Mouse (Mus musculus) embryonic facial prominence, embryonic 10.5 days (tissue): ENCODE results near the gene Zfhx3. TPM values are rescaled to one million over a fixed set of nuclear protein-coding genes. Genes with fewer than 3 reads are reported as not detected.
A peak's percentile ranks its signal among the peaks of the same experiment; 100 is the strongest.

ENCODE experiments used
- DNase-seq: peaks from one replicate; pipeline ENCODE4 v3.0.0-alpha.2; 2017; ENCODE audit warnings: low spot score
- H3K27ac ChIP-seq: fragments of 300-500 bp; sonication (generic); replicated peaks from 2 replicates; pipeline ENCODE4 v1.5.1; 2016; ENCODE audit warnings: mild to moderate bottlenecking
- H3K27me3 ChIP-seq: fragments of 300-500 bp; sonication (generic); replicated peaks from 2 replicates; pipeline ENCODE4 v1.6.1; 2016; ENCODE audit warnings: low read depth, mild to moderate bottlenecking; ENCODE audit not compliant: poor library complexity, severe bottlenecking
- H3K36me3 ChIP-seq: fragments of 300-500 bp; sonication (generic); replicated peaks from 2 replicates; pipeline ENCODE4 v1.6.1; 2016; ENCODE audit warnings: mild to moderate bottlenecking, moderate library complexity
- H3K4me1 ChIP-seq: fragments of 300-500 bp; sonication (generic); 2 replicates; pipeline ENCODE4 v1.6.1; 2016
- H3K4me3 ChIP-seq: fragments of 300-500 bp; sonication (generic); 2 replicates; pipeline ENCODE4 v1.5.1; 2016; ENCODE audit warnings: mild to moderate bottlenecking, moderate library complexity
- H3K9me3 ChIP-seq: fragments of 300-500 bp; sonication (generic); 2 replicates; pipeline ENCODE4 v1.6.1; 2016; ENCODE audit warnings: mild to moderate bottlenecking
- whole genome bisulfite sequencing: fragments of 180-500 bp; shearing (Covaris S2); methylation state at CpG from one replicate; pipeline ENCODE4 v1.1.7; 2016; 5-methylcytosine and 5-hydroxymethylcytosine counted together
- polyA plus RNA-seq: library from polyadenylated mRNA; unstranded; fragments of >200 nt; fragmentation: Nextera tagmentation; extraction: Ambion mirVana; gene quantifications from 2 replicates; pipeline ENCODE4 v1.2.1, GENCODE M21; 2016

Zfhx3 gene
- polyA plus RNA-seq, 1 experiment from 2014 or later, result 18.8 TPM

DNA sequence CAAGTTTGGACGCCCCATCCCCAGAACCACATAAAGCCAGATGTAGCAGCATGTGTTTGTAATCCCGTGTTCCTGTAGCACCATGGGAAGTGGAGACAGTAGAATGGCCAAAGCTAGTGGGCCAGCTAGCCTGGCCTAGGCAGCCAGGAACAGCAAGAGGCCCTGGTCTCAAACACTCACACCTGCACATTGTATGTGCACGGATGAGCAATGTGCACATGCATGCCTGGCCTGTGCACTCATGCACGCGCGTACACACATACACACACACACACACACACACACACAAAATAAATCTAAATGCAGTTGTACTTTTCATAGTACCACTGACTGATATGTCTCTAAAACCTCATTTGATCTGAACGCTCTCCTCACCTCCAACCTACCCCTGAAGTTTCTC lies 938.9 kb downstream of the Zfhx3 start:
- H3K9me3 ChIP-seq, result no peaks in the 10 kb centered on the region
- 95% methylated on average over 7 of the region's 7 CpGs for WGBS
- H3K27ac ChIP-seq, result no peak overlapping the region
- no peak for DNase-seq
- H3K4me1 ChIP-seq, result peaks cover 36% of the 10 kb centered on the region
- H3K36me3 ChIP-seq, result peaks cover 49% of the 10 kb centered on the region
- H3K4me3 ChIP-seq, result no peak overlapping the region
- H3K27me3 ChIP-seq, result no peaks in the 10 kb centered on the region

DNA sequence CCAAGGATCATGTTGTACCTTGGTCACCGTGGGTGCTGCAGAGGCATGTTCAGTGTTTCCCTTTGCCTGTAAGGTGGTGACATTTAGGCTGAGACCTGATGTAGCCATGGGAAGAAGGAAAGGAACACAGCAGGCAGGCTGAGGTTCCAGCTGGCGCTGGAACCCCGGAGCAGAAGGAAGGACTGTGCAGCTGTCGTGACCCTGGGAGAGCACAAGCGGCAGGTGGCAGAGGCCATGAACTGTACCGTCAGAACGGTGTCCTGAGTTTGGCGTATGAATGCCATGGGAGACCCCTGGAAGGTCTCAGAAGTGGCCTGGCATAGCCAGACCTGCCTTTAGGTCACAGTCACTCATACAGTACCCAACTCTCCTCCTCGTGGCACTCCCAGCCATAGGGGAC lies 939.6 kb downstream of the Zfhx3 start:
- Histone ChIP-seq H3K27ac (no peak overlapping the region), H3K36me3 (peaks cover 49% of the 10 kb centered on the region), H3K27me3 (no peaks in the 10 kb centered on the region), H3K4me3 (no peak overlapping the region), H3K9me3 (no peaks in the 10 kb centered on the region), H3K4me1 (peaks cover 43% of the 10 kb centered on the region)
- WGBS, result 85% methylated on average over 9 of the region's 9 CpGs
- DNase-seq, result no peak

DNA sequence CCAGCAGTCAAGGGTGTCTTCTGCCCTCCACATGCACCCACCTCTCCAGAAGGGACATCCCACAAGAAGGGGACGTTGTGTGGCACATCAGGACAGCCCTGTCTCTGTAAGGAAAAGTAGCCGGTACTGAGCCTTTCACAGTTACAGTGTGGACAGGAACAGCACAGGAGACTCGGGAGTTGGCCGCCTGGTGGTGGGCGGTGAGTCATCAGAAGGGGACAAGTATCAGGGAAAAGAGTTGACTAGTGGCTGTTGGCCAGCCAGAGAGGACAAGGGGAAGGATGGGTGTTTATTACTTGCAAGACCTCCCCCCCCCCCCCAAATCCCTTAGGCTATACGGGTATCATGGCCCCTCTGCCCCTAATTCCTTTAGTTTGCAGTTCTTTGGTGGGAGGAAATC lies 940.9 kb downstream of the Zfhx3 start:
- H3K9me3 ChIP-seq, result no peaks in the 10 kb centered on the region
- DNase-seq, result no peak
- WGBS, result 85% methylated on average over 6 of the region's 6 CpGs
- H3K27ac ChIP-seq, result no peak overlapping the region
- peaks cover 53% of the 10 kb centered on the region for H3K4me1 ChIP-seq
- no peak overlapping the region for H3K4me3 ChIP-seq
- peaks cover 6% of the 10 kb centered on the region; the same call in 1 of the 2 replicates for H3K27me3 ChIP-seq
- peaks cover 42% of the 10 kb centered on the region for H3K36me3 ChIP-seq

DNA sequence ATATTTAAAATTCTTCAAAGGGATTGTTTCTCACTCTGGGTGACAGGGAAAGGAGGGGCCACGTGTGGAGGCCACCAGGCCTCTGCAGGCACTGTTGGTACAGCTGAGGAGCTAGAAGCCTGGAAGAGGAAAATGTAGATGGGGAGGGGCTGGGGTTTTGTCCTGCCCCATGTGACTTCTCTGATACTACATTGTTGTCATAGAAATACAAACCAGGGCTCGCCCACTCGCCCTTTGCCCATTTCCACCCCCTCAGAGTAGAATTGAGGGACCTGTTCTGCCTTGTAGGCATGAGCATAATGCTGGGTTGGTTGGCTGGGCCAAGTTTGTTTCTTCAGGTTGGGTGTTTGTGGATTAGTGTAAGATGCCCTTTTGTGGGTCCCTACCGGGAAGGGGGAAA lies 942.5 kb downstream of the Zfhx3 start:
- H3K4me1 ChIP-seq, result peaks cover 69% of the 10 kb centered on the region
- H3K27me3 ChIP-seq, result peaks cover 8% of the 10 kb centered on the region; the same call in 1 of the 2 replicates
- 62% methylated on average over 4 of the region's 4 CpGs for WGBS
- DNase-seq, result no peak
- no peaks in the 10 kb centered on the region for H3K9me3 ChIP-seq
- no peak overlapping the region for H3K4me3 ChIP-seq
- H3K27ac ChIP-seq, result peak overlapping the region; percentile 30; the same call in 1 of the 2 replicates
- H3K36me3 ChIP-seq, result peaks cover 29% of the 10 kb centered on the region

DNA sequence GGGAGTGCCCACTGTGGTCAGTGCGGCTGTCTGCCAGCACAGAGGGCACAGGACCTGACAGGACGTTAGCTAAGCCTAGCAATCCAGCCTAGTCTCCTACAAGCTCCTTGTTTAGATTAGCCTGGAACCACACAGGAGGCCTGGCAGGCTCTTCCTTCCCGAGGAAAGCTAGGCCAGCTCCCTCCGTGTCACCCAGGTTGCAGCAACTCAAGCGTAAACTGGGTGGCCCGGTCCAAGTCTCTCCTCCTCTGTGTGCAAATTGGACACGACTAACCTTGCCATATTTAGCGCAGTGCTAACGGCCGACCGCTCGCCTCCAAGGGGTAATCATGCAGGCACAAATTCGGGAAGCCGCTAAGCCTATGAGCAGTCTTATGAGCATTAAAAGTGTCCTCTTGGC lies 943.0 kb downstream of the Zfhx3 start:
- DNase-seq, result no peak
- Histone ChIP-seq H3K36me3 (peaks cover 25% of the 10 kb centered on the region), H3K27me3 (peaks cover 8% of the 10 kb centered on the region; the same call in 1 of the 2 replicates), H3K4me3 (no peak overlapping the region), H3K27ac (peak overlapping the region; percentile 21), H3K4me1 (peaks cover 69% of the 10 kb centered on the region), H3K9me3 (no peaks in the 10 kb centered on the region)
- WGBS, result 75% methylated on average over 14 of the region's 14 CpGs

DNA sequence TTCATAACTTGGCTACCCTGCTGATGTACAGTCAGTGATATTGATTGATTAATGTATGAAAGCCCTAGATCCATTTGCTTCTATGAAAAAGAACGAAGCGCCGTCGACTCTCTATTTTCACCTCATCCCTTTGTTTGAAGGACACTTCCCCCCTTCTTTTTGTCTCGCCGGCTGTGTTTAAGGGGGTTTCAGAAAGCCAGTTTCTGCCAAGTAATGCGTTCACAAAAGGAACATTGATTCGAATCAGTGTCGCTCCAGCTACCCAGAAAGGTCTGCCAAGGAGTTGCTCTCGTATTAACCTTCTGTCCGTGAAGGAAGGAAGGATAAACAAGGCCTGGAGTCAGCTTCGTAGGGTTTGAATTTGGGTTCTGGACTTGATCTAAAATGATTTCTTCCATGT lies 943.4 kb downstream of the Zfhx3 start:
- Histone ChIP-seq H3K36me3 (peaks cover 23% of the 10 kb centered on the region), H3K27me3 (peaks cover 8% of the 10 kb centered on the region; the same call in 1 of the 2 replicates), H3K4me3 (no peak overlapping the region), H3K4me1 (peaks cover 66% of the 10 kb centered on the region), H3K27ac (peak overlapping the region; percentile 21; the same call in 1 of the 2 replicates), H3K9me3 (no peaks in the 10 kb centered on the region)
- 62% methylated on average over 12 of the region's 12 CpGs for WGBS
- DNase-seq, result no peak

DNA sequence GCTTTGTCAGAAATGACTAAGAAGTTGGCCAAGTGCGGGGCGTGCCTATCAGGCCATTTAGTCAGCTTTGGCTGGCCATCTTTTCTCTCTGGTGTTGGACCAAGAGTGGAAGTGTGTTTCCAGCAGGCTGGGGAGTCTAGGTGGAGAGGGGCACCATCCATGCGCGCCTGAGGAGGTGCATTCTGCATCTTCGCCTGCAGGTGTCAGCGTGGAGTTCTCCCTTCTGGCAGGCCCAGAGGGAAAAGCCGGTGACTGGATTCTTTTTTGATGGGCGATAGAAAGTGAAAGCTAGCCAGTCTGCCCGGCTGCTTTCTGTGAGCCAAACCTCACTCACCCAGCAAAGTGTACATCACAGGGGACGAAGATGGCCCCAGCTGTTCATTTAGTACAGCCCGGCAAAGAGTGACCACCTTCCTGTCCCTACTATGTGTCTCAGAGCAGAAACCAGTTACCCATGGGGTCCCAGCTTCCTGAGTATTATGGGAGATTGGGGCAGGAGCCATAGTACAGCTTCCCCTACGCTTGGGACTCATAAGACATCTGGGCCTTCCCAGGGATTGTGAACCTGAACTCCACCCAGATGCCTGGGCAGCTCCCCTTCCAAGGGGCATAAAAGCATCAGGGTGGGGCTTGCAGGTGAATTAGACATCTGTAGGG lies 944.3 kb downstream of the Zfhx3 start:
- Histone ChIP-seq H3K27ac (peak overlapping the region; percentile 62), H3K4me1 (peaks cover 66% of the 10 kb centered on the region), H3K9me3 (no peaks in the 10 kb centered on the region), H3K4me3 (no peak overlapping the region), H3K36me3 (peaks cover 23% of the 10 kb centered on the region), H3K27me3 (peaks cover 8% of the 10 kb centered on the region; the same call in 1 of the 2 replicates)
- 28% methylated on average over 12 of the region's 12 CpGs for WGBS
- peak; percentile 77 for DNase-seq

DNA sequence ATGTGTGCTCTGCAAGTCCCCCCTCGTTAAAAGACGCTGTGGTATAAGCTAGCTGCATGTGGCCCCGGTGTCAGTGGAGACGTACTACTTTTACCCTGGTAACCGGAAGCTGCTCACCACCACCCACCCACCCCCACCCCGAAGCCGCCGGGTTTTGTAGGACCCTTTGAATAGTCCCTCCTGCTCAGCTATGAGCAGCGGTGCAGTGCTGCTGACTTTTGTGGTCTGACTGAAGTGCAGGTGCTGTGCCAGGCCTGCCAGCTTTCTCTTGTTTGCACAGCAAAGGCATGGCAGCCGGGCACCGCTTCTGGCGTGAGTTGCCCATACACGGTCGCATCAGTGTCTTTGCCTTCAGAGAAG lies 944.8 kb downstream of the Zfhx3 start:
- peaks cover 18% of the 10 kb centered on the region for H3K36me3 ChIP-seq
- peaks cover 63% of the 10 kb centered on the region for H3K4me1 ChIP-seq
- peaks cover 8% of the 10 kb centered on the region; the same call in 1 of the 2 replicates for H3K27me3 ChIP-seq
- H3K4me3 ChIP-seq, result no peak overlapping the region
- WGBS, result 84% methylated on average over 14 of the region's 14 CpGs
- no peak overlapping the region for H3K27ac ChIP-seq
- no peak for DNase-seq
- H3K9me3 ChIP-seq, result no peaks in the 10 kb centered on the region

DNA sequence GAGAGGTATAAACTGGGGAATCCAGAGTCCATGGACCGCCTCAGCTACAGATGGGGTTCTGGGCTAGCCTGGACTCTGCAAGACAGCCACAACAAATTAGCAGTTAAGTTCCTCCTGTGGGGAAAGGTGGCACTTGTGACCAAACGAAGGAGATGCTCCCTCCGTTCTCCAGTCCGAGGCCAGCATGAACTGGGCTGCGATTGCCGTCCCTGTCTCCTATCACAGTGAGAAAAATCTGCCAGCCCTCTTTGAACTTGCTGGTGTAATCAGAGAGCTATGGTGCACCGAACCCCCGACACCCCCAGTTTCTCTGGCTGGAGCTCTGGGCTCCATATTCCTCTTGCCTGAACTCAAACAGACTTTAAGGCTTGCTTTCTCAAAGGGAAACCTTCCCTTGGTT lies 945.4 kb downstream of the Zfhx3 start:
- Histone ChIP-seq H3K4me1 (peaks cover 56% of the 10 kb centered on the region), H3K4me3 (no peak overlapping the region), H3K36me3 (peaks cover 11% of the 10 kb centered on the region), H3K27ac (no peak overlapping the region), H3K27me3 (peaks cover 8% of the 10 kb centered on the region; the same call in 1 of the 2 replicates), H3K9me3 (no peaks in the 10 kb centered on the region)
- 89% methylated on average over 8 of the region's 8 CpGs for WGBS
- no peak for DNase-seq

DNA sequence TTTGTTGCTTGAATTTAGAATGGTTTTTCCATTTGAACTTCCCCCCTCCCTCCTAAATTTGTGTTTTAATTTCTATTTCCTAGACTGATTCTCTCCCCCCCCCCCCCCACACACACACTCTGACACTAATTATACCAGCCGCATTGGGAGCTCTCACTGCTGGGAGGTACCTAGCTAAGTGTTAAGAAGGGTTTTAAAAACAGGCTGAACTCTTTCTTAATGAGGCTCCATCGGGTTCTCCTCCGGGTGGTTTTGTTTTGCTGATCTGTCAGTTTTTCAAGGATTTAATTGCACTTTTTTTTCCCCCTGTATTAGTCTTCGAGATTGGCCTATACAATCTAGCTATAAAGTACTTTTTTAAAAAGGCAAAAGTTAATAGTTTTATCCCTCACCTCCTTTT lies 946.5 kb downstream of the Zfhx3 start:
- WGBS, result 45% methylated on average over 4 of the region's 4 CpGs
- no peaks in the 10 kb centered on the region for H3K9me3 ChIP-seq
- no peak overlapping the region for H3K4me3 ChIP-seq
- no peak for DNase-seq
- H3K4me1 ChIP-seq, result peaks cover 53% of the 10 kb centered on the region
- H3K27ac ChIP-seq, result no peak overlapping the region
- peaks cover 8% of the 10 kb centered on the region for H3K36me3 ChIP-seq
- peaks cover 8% of the 10 kb centered on the region; the same call in 1 of the 2 replicates for H3K27me3 ChIP-seq

DNA sequence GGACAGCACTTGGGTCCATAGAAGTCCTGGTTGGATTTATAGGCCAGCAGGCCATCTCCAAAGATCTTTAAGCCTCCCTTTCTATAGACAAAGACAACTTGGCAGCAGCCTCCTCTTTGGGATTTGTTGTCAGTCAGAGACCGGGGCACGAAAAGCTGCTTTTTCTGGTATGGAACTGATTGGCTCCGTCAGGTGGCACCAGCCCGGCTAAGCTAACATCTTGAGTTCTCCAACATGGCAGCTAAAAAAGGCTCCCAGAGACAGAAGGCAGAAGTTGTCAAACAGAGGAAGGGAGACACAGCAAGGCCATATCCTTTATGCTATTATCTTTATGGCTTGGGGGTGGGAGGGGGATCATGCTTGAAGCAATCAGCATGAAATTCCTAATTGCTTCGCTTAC lies 947.0 kb downstream of the Zfhx3 start:
- no peak for DNase-seq
- Histone ChIP-seq H3K36me3 (peaks cover 6% of the 10 kb centered on the region), H3K4me3 (no peak overlapping the region), H3K9me3 (no peaks in the 10 kb centered on the region), H3K4me1 (peaks cover 53% of the 10 kb centered on the region), H3K27ac (0 out of 2 replicates have a peak overlapping the region, but pooled peaks have one; percentile 44), H3K27me3 (peaks cover 8% of the 10 kb centered on the region; the same call in 1 of the 2 replicates)
- WGBS, result 66% methylated on average over 5 of the region's 5 CpGs

DNA sequence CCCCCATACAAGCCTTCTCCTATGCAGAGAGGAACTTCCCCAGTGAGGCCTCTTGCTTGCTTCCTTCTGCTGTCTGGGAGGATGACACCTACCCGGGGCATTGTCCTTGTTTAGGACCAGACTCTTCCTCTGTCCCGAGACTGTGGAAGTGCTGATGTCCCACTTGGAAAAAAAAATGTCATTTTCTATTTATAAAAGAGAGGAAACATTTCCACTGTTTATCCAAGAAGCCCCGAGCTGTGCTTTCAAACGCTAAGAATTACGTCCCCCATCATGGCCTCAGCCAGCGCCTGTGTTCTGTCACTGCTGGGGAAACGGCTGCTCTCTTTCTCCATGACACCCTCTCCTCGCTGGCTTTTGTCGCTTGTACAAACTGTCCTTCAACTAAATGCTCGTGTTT lies 951.8 kb downstream of the Zfhx3 start:
- DNase-seq, result no peak
- no peaks in the 10 kb centered on the region for H3K9me3 ChIP-seq
- H3K4me3 ChIP-seq, result no peak overlapping the region
- WGBS, result 69% methylated on average over 10 of the region's 10 CpGs
- peaks cover 46% of the 10 kb centered on the region for H3K4me1 ChIP-seq
- peaks cover 10% of the 10 kb centered on the region; the same call in 1 of the 2 replicates for H3K27me3 ChIP-seq
- H3K27ac ChIP-seq, result no peak overlapping the region
- H3K36me3 ChIP-seq, result peaks cover 12% of the 10 kb centered on the region
